Mouse (Mus musculus): ENCODE data around the gene Plcb2. TPM values are rescaled to one million over a fixed set of nuclear protein-coding genes. Genes with fewer than 3 reads are reported as not detected.

Gene Plcb2
- polyA plus RNA-seq, 1 experiment from 2014 or later = 2.3 TPM

DNA sequence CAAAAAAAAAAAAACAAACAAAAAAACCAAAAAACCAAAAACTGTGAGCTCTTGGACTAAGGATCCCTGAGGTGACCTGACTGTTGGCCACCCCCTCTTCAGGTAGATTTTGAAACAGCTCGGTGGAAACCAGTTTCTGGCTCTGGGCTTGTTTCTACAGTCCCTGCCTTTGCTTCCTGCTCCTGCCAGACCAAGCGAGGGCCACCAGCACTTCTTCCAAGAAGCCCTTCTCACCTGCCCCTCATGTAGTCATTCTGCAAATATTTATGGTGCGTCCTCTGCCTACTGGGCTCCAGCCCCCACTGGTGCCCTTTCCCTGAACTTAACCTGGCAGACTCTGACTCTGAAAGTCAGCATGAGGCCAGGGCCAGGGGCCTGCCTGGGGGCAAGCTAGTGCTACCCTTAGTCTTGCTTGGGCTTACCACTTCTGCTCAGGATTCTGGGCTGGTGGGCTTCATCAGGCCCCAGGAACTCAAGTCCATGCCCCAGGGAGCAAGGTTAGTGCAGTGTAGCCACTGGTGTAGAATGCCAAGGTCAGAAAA lies 63.2 kb downstream of the Plcb2 start:
- Histone ChIP-seq H3K27me3 (peaks cover 22% of the 10 kb centered on the region), H3K4me3 (replicated peaks) (no peak overlapping the region), H3K9me3 (replicated peaks) (no peaks in the 10 kb centered on the region), H3K27ac (replicated peaks) (no peak overlapping the region), H3K4me1 (replicated peaks) (peaks cover 62% of the 10 kb centered on the region), H3K4me2 (no peak overlapping the region), H3K36me3 (replicated peaks) (no peaks in the 10 kb centered on the region), H3K9ac (no peak overlapping the region)
- 51% methylated on average over 3 of the region's 3 CpGs for WGBS (ENCODE audit: insufficient replicate concordance)
- no peak for ATAC-seq (ENCODE audit: insufficient read depth)

- no peak for ATAC-seq (ENCODE audit: insufficient read depth)
- Histone ChIP-seq H3K36me3 (replicated peaks) (no peaks in the 10 kb centered on the region), H3K27ac (replicated peaks) (peak overlapping the region; percentile 20), H3K4me2 (peak overlapping the region; percentile 98), H3K27me3 (peaks cover 22% of the 10 kb centered on the region), H3K9ac (peak overlapping the region; percentile 64), H3K9me3 (replicated peaks) (no peaks in the 10 kb centered on the region), H3K4me3 (replicated peaks) (peak overlapping the region; percentile 62), H3K4me1 (replicated peaks) (peaks cover 71% of the 10 kb centered on the region)
- 50% methylated on average over 19 of the region's 19 CpGs for WGBS (ENCODE audit: insufficient replicate concordance)
Observed at GRCm38 (mm10) chr2:118663804-118664766, 64.2 kb downstream of the Plcb2 start.

- peak within 1 kb of the TSS; percentile 98 for H3K4me2 ChIP-seq
- no peak for ATAC-seq (ENCODE audit: insufficient read depth)
- H3K27ac ChIP-seq (replicated peaks) = peak within 1 kb of the TSS; percentile 99
- H3K4me3 ChIP-seq (replicated peaks) = peak within 1 kb of the TSS; percentile 62
- H3K36me3 ChIP-seq (replicated peaks) = no peaks in the 10 kb centered on the region
- H3K4me1 ChIP-seq (replicated peaks) = peaks cover 81% of the 10 kb centered on the region
- WGBS (ENCODE audit: insufficient replicate concordance) = 3% methylated on average over 37 of the region's 37 CpGs
- peaks cover 22% of the 10 kb centered on the region for H3K27me3 ChIP-seq
- peak within 1 kb of the TSS; percentile 64 for H3K9ac ChIP-seq
- H3K9me3 ChIP-seq (replicated peaks) = no peaks in the 10 kb centered on the region
Observed at GRCm38 (mm10) chr2:118662902-118663803, 65.1 kb downstream of the Plcb2 start, which contains the start of gene Pak6. TSS of gene Pak6 (plus strand) at chr2:118663303.

- Histone ChIP-seq H3K4me3 (replicated peaks) (no peak overlapping the region), H3K4me2 (peak overlapping the region; percentile 35), H3K36me3 (replicated peaks) (no peaks in the 10 kb centered on the region), H3K27me3 (peaks cover 22% of the 10 kb centered on the region), H3K4me1 (replicated peaks) (peaks cover 87% of the 10 kb centered on the region), H3K9me3 (replicated peaks) (no peaks in the 10 kb centered on the region), H3K27ac (replicated peaks) (peak overlapping the region; percentile 99), H3K9ac (peak overlapping the region; percentile 13; the same call in 1 of the 2 replicates)
- 35% methylated on average over 9 of the region's 9 CpGs for WGBS (ENCODE audit: insufficient replicate concordance)
- no peak for ATAC-seq (ENCODE audit: insufficient read depth)
Observed at GRCm38 (mm10) chr2:118661891-118662290, 66.3 kb downstream of the Plcb2 start.

DNA sequence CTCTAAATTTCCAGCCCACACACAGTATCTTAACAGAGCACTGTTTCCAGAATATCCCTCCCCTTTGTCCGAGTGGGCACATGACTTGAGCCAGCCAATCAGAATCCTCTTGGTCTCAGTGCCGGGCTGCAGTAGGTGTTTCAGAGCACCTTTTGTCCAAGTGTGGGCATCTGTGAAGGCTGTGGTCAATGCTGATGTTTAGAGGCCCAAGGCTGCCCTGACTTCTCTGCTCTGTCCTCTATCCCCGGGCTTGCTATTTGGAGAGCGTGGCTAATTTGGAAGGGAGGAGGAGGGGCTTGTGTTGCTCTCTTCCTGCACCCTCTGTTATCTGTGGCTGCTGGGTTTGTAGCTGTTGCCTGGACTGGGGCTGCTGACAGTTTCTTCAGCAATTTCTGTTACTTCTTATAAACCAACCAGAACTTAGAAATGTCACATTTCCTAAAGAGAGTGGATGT lies 68.2 kb downstream of the Plcb2 start:
- Histone ChIP-seq H3K27me3 (peaks cover 19% of the 10 kb centered on the region), H3K4me1 (replicated peaks) (peaks cover 90% of the 10 kb centered on the region), H3K9me3 (replicated peaks) (no peaks in the 10 kb centered on the region), H3K9ac (peak overlapping the region; percentile 57), H3K4me2 (peak overlapping the region; percentile 80), H3K27ac (replicated peaks) (peak overlapping the region; percentile 99), H3K4me3 (replicated peaks) (peak overlapping the region; percentile 62), H3K36me3 (replicated peaks) (no peaks in the 10 kb centered on the region)
- WGBS (ENCODE audit: insufficient replicate concordance) = 0% methylated on average over 4 of the region's 4 CpGs
- peak; percentile 66 for ATAC-seq (ENCODE audit: insufficient read depth)

DNA sequence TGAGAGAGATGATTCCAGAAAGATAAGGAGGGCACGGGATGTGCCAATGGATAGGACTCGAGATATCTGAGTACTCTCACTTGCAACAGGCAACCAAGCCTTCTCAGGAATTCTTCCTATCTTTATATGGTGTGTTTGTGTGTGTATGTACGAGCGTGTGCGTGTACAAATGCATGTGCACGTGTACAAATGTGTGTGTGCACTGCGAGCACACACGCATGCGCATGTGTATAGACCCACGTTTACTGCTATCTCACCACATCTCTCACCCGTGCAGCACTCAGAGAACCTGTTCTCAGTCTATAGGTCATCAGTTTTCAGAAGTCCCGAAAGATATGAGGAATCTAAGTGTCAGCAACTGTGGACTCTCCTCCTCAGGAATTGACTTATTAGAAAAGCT lies 68.7 kb downstream of the Plcb2 start:
- ATAC-seq (ENCODE audit: insufficient read depth) = peak; percentile 10; the same call in 1 of the 2 replicates
- Histone ChIP-seq H3K27ac (replicated peaks) (peak overlapping the region; percentile 99), H3K4me3 (replicated peaks) (peak overlapping the region; percentile 62), H3K9me3 (replicated peaks) (no peaks in the 10 kb centered on the region), H3K4me2 (peak overlapping the region; percentile 80), H3K36me3 (replicated peaks) (no peaks in the 10 kb centered on the region), H3K27me3 (peaks cover 18% of the 10 kb centered on the region), H3K9ac (peak overlapping the region; percentile 57), H3K4me1 (replicated peaks) (peaks cover 86% of the 10 kb centered on the region)
- WGBS (ENCODE audit: insufficient replicate concordance) = 38% methylated on average over 12 of the region's 12 CpGs

DNA sequence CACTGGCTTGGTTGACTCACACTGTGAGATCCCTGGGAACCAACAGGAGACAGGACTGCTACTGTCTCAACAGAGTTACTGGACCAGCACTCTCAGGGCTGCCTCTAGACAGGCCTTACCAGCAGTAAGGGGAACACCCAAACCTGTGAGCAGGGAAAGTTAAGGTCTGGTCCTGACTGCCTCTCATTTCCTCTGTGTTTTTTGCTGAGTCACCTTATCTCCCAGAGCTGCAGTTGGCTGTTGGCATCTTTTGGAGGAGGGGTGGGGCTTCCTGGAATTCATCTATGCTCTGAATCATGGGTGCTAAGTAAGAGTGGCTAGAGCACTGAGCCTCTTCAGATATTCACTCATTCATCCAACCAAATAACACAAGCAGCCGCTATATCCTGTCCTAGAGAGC lies 69.2 kb downstream of the Plcb2 start:
- no peaks in the 10 kb centered on the region for H3K9me3 ChIP-seq (replicated peaks)
- 24% methylated on average over 1 of the region's 1 CpGs for whole genome bisulfite sequencing (ENCODE audit: insufficient replicate concordance)
- H3K27me3 ChIP-seq = peaks cover 14% of the 10 kb centered on the region
- peak overlapping the region; percentile 58 for H3K9ac ChIP-seq
- ATAC-seq (ENCODE audit: insufficient read depth) = peak; percentile 87
- H3K4me2 ChIP-seq = peak overlapping the region; percentile 80
- peak overlapping the region; percentile 99 for H3K27ac ChIP-seq (replicated peaks)
- H3K4me3 ChIP-seq (replicated peaks) = peak overlapping the region; percentile 62
- no peaks in the 10 kb centered on the region for H3K36me3 ChIP-seq (replicated peaks)
- H3K4me1 ChIP-seq (replicated peaks) = peaks cover 81% of the 10 kb centered on the region

DNA sequence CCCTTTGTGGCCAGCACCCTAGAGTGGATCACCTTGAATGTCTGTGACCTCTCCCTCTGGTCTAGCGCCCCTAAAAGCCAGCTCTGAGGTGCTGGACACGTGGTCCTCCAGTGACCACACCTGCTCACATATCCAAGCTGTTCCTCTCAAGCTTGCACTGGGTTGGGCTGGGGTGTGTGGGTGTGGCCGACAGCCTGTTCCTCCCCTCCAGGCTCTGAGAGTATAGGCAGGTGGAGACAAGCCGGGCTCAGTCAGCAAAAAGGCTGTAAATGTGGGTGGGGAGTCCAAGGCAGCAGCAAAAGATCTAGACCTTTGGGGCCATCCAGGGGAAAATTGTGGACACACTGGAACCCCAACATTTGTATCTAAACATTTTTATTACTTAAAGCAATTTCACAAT lies 69.8 kb downstream of the Plcb2 start:
- 10% methylated on average over 4 of the region's 4 CpGs for WGBS (ENCODE audit: insufficient replicate concordance)
- Histone ChIP-seq H3K9ac (peak overlapping the region; percentile 58), H3K27ac (replicated peaks) (peak overlapping the region; percentile 99), H3K9me3 (replicated peaks) (no peaks in the 10 kb centered on the region), H3K4me1 (replicated peaks) (peaks cover 75% of the 10 kb centered on the region), H3K4me2 (peak overlapping the region; percentile 80), H3K4me3 (replicated peaks) (peak overlapping the region; percentile 62), H3K36me3 (replicated peaks) (no peaks in the 10 kb centered on the region), H3K27me3 (peaks cover 8% of the 10 kb centered on the region)
- ATAC-seq (ENCODE audit: insufficient read depth) = peak; percentile 86

Data from liver, embryonic 15.5 days (tissue).